Mouse (Mus musculus) liver, adult 2 months (tissue): ENCODE measurements around the gene Hadhb. TPM values are rescaled to one million over a fixed set of nuclear protein-coding genes. Genes with fewer than 3 reads are reported as not detected.

Experiments
- DNase-seq: peaks from one replicate; pipeline ENCODE4 v3.0.0-alpha.2; 2011; ENCODE audit warnings: low read depth, low spot score; ENCODE audit errors: extremely low read depth
- H3K27ac ChIP-seq: fragments of 200-500 bp; replicated peaks from 2 replicates; pipeline ENCODE4 v1.5.1; 2012; ENCODE audit warnings: low read depth, mild to moderate bottlenecking, control low read depth, inconsistent platforms, low read length; ENCODE audit not compliant: insufficient read depth
- H3K27me3 ChIP-seq: fragments of 200-500 bp; 2 replicates; pipeline ENCODE4 v1.6.1; 2012; ENCODE audit warnings: mild to moderate bottlenecking, moderate library complexity, low read length, inconsistent platforms; ENCODE audit not compliant: control insufficient read depth, insufficient read depth
- H3K36me3 ChIP-seq: fragments of 200-500 bp; 2 replicates; pipeline ENCODE4 v1.6.1; 2012; ENCODE audit warnings: low read length, inconsistent platforms; ENCODE audit not compliant: control insufficient read depth, insufficient read depth
- H3K4me1 ChIP-seq: fragments of 200-500 bp; 2 replicates; pipeline ENCODE4 v1.6.1; 2011; ENCODE audit warnings: low read length; ENCODE audit not compliant: control insufficient read depth, insufficient read depth
- H3K4me3 ChIP-seq: fragments of 200-500 bp; 2 replicates; pipeline ENCODE4 v1.5.1; 2011; ENCODE audit warnings: low read depth, mild to moderate bottlenecking, control low read depth, low read length, moderate library complexity; ENCODE audit not compliant: insufficient read depth
- H3K79me2 ChIP-seq: fragments of 200-500 bp; 2 replicates; pipeline ENCODE4 v1.6.1; 2012; ENCODE audit warnings: inconsistent platforms, mild to moderate bottlenecking, low read length, moderate library complexity; ENCODE audit not compliant: control insufficient read depth, insufficient read depth
- H3K9ac ChIP-seq: fragments of 200-500 bp; 2 replicates; pipeline ENCODE4 v1.6.1; 2012; ENCODE audit warnings: low read depth, mild to moderate bottlenecking, control low read depth, inconsistent platforms, low read length
- CTCF ChIP-seq: fragments of 200-500 bp; IDR thresholded peaks from 2 replicates; pipeline ENCODE4 v1.5.1; 2011; ENCODE audit warnings: low read depth, low read length, control low read depth
- POLR2A ChIP-seq: fragments of 200-500 bp; IDR thresholded peaks from 2 replicates; pipeline ENCODE4 v1.6.1; 2011; ENCODE audit warnings: low read length, control low read depth; ENCODE audit not compliant: insufficient read depth; ENCODE audit errors: extremely low read depth
- WGBS: fragments of 180-500 bp; shearing (Covaris S2); methylation state at CpG from one replicate; pipeline ENCODE4 v1.1.7; 2018; 5-methylcytosine and 5-hydroxymethylcytosine counted together
- polyA plus RNA-seq: library from polyadenylated mRNA; depleted of rRNA; stranded (reverse); fragments of >200 nt; gene quantifications from 2 replicates; pipeline ENCODE4 v1.2.3, GENCODE M21; 2012
- total RNA-seq: library from RNA; depleted of rRNA; stranded (reverse); fragments of >200 nt; gene quantifications from 2 replicates; pipeline ENCODE4 v1.2.3, GENCODE M21; 2014

The Hadhb gene
- total and polyA plus RNA-seq, 2 experiments = 137 to 252 TPM

GRCm38 (mm10) chr5:30113881-30114760, 40.9 kb upstream of the Hadhb start:
- peaks cover 5% of the 10 kb centered on the region; the same call in 1 of the 2 replicates for H3K4me1 ChIP-seq
- H3K27ac ChIP-seq = no peak overlapping the region
- H3K79me2 ChIP-seq = no peaks in the 10 kb centered on the region
- H3K27me3 ChIP-seq = peaks cover 8% of the 10 kb centered on the region
- peaks cover 7% of the 10 kb centered on the region; the same call in 1 of the 2 replicates for H3K36me3 ChIP-seq
- peak overlapping the region; percentile 23; the same call in 1 of the 2 replicates for H3K4me3 ChIP-seq
- TF ChIP-seq CTCF (peak; percentile 59), POLR2A (no peak)
- no peak for DNase-seq
- H3K9ac ChIP-seq = peak overlapping the region; percentile 9
- WGBS = 5% methylated on average over 99 of the region's 103 CpGs

GRCm38 (mm10) chr5:30114761-30115140, 40.3 kb upstream of the Hadhb start:
- Histone ChIP-seq H3K4me3 (peak overlapping the region; percentile 23; the same call in 1 of the 2 replicates), H3K9ac (peak overlapping the region; percentile 9; the same call in 1 of the 2 replicates), H3K4me1 (peaks cover 5% of the 10 kb centered on the region; the same call in 1 of the 2 replicates), H3K27me3 (peaks cover 8% of the 10 kb centered on the region), H3K27ac (no peak overlapping the region), H3K79me2 (no peaks in the 10 kb centered on the region), H3K36me3 (peaks cover 13% of the 10 kb centered on the region; the same call in 1 of the 2 replicates)
- TF ChIP-seq POLR2A = no peak
- no peak for TF ChIP-seq CTCF
- no peak for DNase-seq
- WGBS = 2% methylated on average over 28 of the region's 28 CpGs

- H3K27ac ChIP-seq = no peak overlapping the region
- peaks cover 20% of the 10 kb centered on the region for H3K36me3 ChIP-seq
- WGBS = 67% methylated on average over 10 of the region's 10 CpGs
- peaks cover 5% of the 10 kb centered on the region; the same call in 1 of the 2 replicates for H3K4me1 ChIP-seq
- peak; percentile 18; the same call in 1 of the 2 replicates for TF ChIP-seq CTCF
- TF ChIP-seq POLR2A = no peak
- no peak for DNase-seq
- no peak overlapping the region for H3K9ac ChIP-seq
- peaks cover 8% of the 10 kb centered on the region for H3K27me3 ChIP-seq
- no peaks in the 10 kb centered on the region for H3K79me2 ChIP-seq
- H3K4me3 ChIP-seq = no peak overlapping the region
These were observed 39.3 kb upstream of the Hadhb start for GRCm38 (mm10) chr5:30115718-30116117.

GRCm38 (mm10) chr5:30118018-30118417, 37.0 kb upstream of the Hadhb start:
- WGBS = 86% methylated on average over 1 of the region's 1 CpGs
- TF ChIP-seq POLR2A (no peak), CTCF (no peak)
- H3K79me2 ChIP-seq = no peaks in the 10 kb centered on the region

GRCm38 (mm10) chr5:30119163-30119562, 35.9 kb upstream of the Hadhb start:
- Histone ChIP-seq H3K79me2 (no peaks in the 10 kb centered on the region), H3K4me3 (no peak overlapping the region), H3K27me3 (peaks cover 7% of the 10 kb centered on the region), H3K4me1 (peaks cover 4% of the 10 kb centered on the region; the same call in 1 of the 2 replicates), H3K36me3 (peaks cover 46% of the 10 kb centered on the region), H3K9ac (no peak overlapping the region), H3K27ac (no peak overlapping the region)
- 87% methylated on average over 6 of the region's 6 CpGs for WGBS
- DNase-seq = no peak
- TF ChIP-seq POLR2A = no peak
- no peak for TF ChIP-seq CTCF

More at GRCm38 (mm10) chr5:30118018-30118417, 37.0 kb upstream of the Hadhb start:
- H3K27me3 ChIP-seq = peaks cover 8% of the 10 kb centered on the region
- H3K9ac ChIP-seq = no peak overlapping the region
- H3K4me3 ChIP-seq = no peak overlapping the region
- no peak overlapping the region for H3K27ac ChIP-seq
- H3K36me3 ChIP-seq = peaks cover 37% of the 10 kb centered on the region
- H3K4me1 ChIP-seq = peaks cover 4% of the 10 kb centered on the region; the same call in 1 of the 2 replicates
- DNase-seq = no peak
